ENCODE assay signal across 10 mouse cellular contexts in the genomic region with DNA sequence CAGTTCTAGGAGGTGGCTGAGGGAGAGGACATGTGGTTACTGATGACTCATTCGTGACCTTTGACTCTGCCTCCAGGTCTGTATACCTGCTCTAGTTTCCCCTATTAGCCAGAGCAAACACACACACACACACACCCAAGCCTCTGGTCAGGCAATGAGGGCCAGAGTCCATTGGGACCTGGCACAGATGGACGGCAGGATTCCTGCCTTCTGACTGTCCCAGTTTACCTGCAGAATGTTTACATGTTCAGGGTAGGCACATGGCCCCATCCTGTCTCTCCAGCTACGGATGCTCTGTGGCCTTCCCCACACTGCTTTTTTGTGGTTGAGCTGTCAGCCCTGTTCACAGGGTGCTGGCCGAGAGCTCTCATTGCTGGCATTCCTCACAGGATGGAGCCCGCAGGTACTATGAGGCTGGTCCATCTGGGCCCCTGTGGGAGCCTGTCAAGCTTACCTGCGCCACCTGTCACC. TPM values are rescaled to one million over a fixed set of nuclear protein-coding genes. Genes with fewer than 3 reads are reported as not detected.
DNase-seq lines count a peak whose midpoint lies in the region; ATAC-seq and TF ChIP-seq lines count a peak whose summit lies in the region.
"Had no signal": no experiment of that assay in that cellular context is flagged by ENCODE, and none has a peak within 500 bp of the region (broad histone marks: within the 10 kb centered on the region; RNA-seq: fewer than 3 reads in every experiment).

No protein-coding gene starts in this region.

- TF ChIP-seq EP300 in lung, postnatal 0 days (IDR thresholded peaks at IDR 0.05), result no peak

- no peaks in the 10 kb centered on the region for H3K9me3 ChIP-seq in stomach, embryonic 15.5 days
- no peaks in the 10 kb centered on the region for H3K9me3 ChIP-seq in lung, postnatal 0 days (ENCODE audit: low read length)

- H3K27ac ChIP-seq in stomach, embryonic 15.5 days, result peak overlapping the region; percentile 58
- H3K27ac ChIP-seq in lung, postnatal 0 days (ENCODE audit: low read length), result no peak overlapping the region

- WGBS in stomach, embryonic 15.5 days, result 41% methylated on average over 6 of the region's 6 CpGs
- 50% methylated on average over 6 of the region's 6 CpGs for WGBS in lung, postnatal 0 days

- H3K36me3 ChIP-seq in stomach, embryonic 15.5 days, result peaks cover 7% of the 10 kb centered on the region; the same call in 1 of the 2 replicates
- H3K36me3 ChIP-seq in lung, postnatal 0 days (ENCODE audit: insufficient read depth, low read length), result no peaks in the 10 kb centered on the region; the same call in 1 of the 2 replicates

- H3K4me3 ChIP-seq in stomach, embryonic 15.5 days (replicated peaks), result no peak overlapping the region
- H3K4me3 ChIP-seq in lung, postnatal 0 days (ENCODE audit: low read depth, low read length), result no peak overlapping the region

- TF ChIP-seq CTCF in lung, postnatal 0 days (IDR thresholded peaks at IDR 0.05), result no peak

- H3K9ac ChIP-seq in stomach, embryonic 15.5 days, result no peak overlapping the region
- no peak overlapping the region for H3K9ac ChIP-seq in lung, postnatal 0 days (replicated peaks; ENCODE audit: low read depth)

- H3K4me1 ChIP-seq in stomach, embryonic 15.5 days, result peaks cover 29% of the 10 kb centered on the region
- H3K4me1 ChIP-seq in lung, postnatal 0 days (ENCODE audit: insufficient read depth, low read depth, low read length), result peaks cover 21% of the 10 kb centered on the region; the same call in 1 of the 2 replicates

- peak; percentile 17 for DNase-seq in thymus, postnatal 0 days (ENCODE audit: low spot score)
- DNase-seq in thymus, postnatal 10 days (ENCODE audit: low spot score in 2 of 2), result no peak
- peak; percentile 93 to 97 for DNase-seq in cerebellum, adult 18-20 months
- peak; percentile 62 to 83 for DNase-seq in kidney, postnatal 25 days
- no peak for DNase-seq in left cerebral cortex, postnatal 4 days
- no peak for DNase-seq in layer of hippocampus, adult 18-20 months (ENCODE audit: low spot score in 2 of 2)
- DNase-seq in lung, postnatal 0 days (ENCODE audit: low spot score), result no peak

- peak; percentile 61 for ATAC-seq in stomach, embryonic 15.5 days (ENCODE audit: insufficient read depth, low FRiP score, low read depth)
- ATAC-seq in lung, postnatal 0 days, result no peak
- ATAC-seq: Patski had no signal

- H3K4me2 ChIP-seq in stomach, embryonic 15.5 days, result no peak overlapping the region
- no peak overlapping the region for H3K4me2 ChIP-seq in lung, postnatal 0 days (replicated peaks; ENCODE audit: low read depth, low read length)

- intact Hi-C loops in left cerebral cortex, postnatal 4 days (cut with DNase I), result no loop called here

- no peaks in the 10 kb centered on the region for H3K27me3 ChIP-seq in stomach, embryonic 15.5 days (replicated peaks)
- H3K27me3 ChIP-seq in lung, postnatal 0 days (replicated peaks; ENCODE audit: insufficient read depth, low read length), result no peaks in the 10 kb centered on the region

RNA-seq across cellular contexts. Expression of gene Cbln3, which starts 2.0 kb away (rescaled TPM):
- 0.05 and 0.12 TPM in 2 replicates for polyA plus RNA-seq in thymus, postnatal 0 days (2015; fragmentation: Nextera tagmentation; extraction: Ambion mirVana)
- 0.42 and 0.46 TPM in 2 replicates for polyA plus RNA-seq in stomach, embryonic 15.5 days (2015; fragmentation: Nextera tagmentation; extraction: Ambion mirVana)
- total RNA-seq in left cerebral cortex, postnatal 4 days (2021), result under 1 TPM; 0.44 to 0.74 TPM
- total RNA-seq in layer of hippocampus, adult 18-20 months (2021), result under 1 TPM; 0.15 to 0.64 TPM
- 0.26 and 0.44 TPM in 2 replicates for polyA plus RNA-seq in lung, postnatal 0 days (2015; fragmentation: Nextera tagmentation; extraction: Ambion mirVana)
- total RNA-seq: megakaryocyte progenitor cell, adult 5-6 weeks had no signal

RNA-seq across cellular contexts. Expression of gene Khnyn, which starts 2.5 kb away (rescaled TPM):
- 8.5 and 9.8 TPM in 2 replicates for polyA plus RNA-seq in thymus, postnatal 0 days (2015; fragmentation: Nextera tagmentation; extraction: Ambion mirVana)
- polyA plus RNA-seq in stomach, embryonic 15.5 days (2015; fragmentation: Nextera tagmentation; extraction: Ambion mirVana), result 16.5 and 18.1 TPM in 2 replicates
- total RNA-seq in left cerebral cortex, postnatal 4 days (2021), result 10 to 100 TPM; 12.5 to 13.4 TPM
- total RNA-seq in layer of hippocampus, adult 18-20 months (2021), result 10 to 100 TPM; 11.4 to 12.2 TPM
- 10.1 and 11.7 TPM in 2 replicates for polyA plus RNA-seq in lung, postnatal 0 days (2015; fragmentation: Nextera tagmentation; extraction: Ambion mirVana)

RNA-seq across cellular contexts. Expression of gene Sdr39u1, which starts 17.9 kb away (rescaled TPM):
- polyA plus RNA-seq in thymus, postnatal 0 days (2015; fragmentation: Nextera tagmentation; extraction: Ambion mirVana), result 72.5 and 74.8 TPM in 2 replicates
- 56.0 and 65.7 TPM in 2 replicates for polyA plus RNA-seq in stomach, embryonic 15.5 days (2015; fragmentation: Nextera tagmentation; extraction: Ambion mirVana)
- total RNA-seq in left cerebral cortex, postnatal 4 days (2021), result 10 to 100 TPM; 63.1 to 75.9 TPM
- 10 to 100 TPM; 71.8 to 74.1 TPM for total RNA-seq in layer of hippocampus, adult 18-20 months (2021)
- polyA plus RNA-seq in lung, postnatal 0 days (2015; fragmentation: Nextera tagmentation; extraction: Ambion mirVana), result 43.0 and 46.3 TPM in 2 replicates

RNA-seq across cellular contexts. Expression of gene Nynrin, which starts 28.4 kb away (rescaled TPM):
- 1.7 and 2.4 TPM in 2 replicates for polyA plus RNA-seq in thymus, postnatal 0 days (2015; fragmentation: Nextera tagmentation; extraction: Ambion mirVana)
- polyA plus RNA-seq in stomach, embryonic 15.5 days (2015; fragmentation: Nextera tagmentation; extraction: Ambion mirVana), result 15.4 and 18.5 TPM in 2 replicates
- 10 to 100 TPM; 39.1 to 40.9 TPM for total RNA-seq in left cerebral cortex, postnatal 4 days (2021)
- total RNA-seq in layer of hippocampus, adult 18-20 months (2021), result 1 to 10 TPM; 7.0 to 8.0 TPM
- 4.2 and 4.7 TPM in 2 replicates for polyA plus RNA-seq in lung, postnatal 0 days (2015; fragmentation: Nextera tagmentation; extraction: Ambion mirVana)
- polyA plus RNA-seq: Patski had no signal

RNA-seq across cellular contexts. Expression of gene Nfatc4, which starts 59.3 kb away (rescaled TPM):
- polyA plus RNA-seq in thymus, postnatal 0 days (2015; fragmentation: Nextera tagmentation; extraction: Ambion mirVana), result 1.7 and 2.2 TPM in 2 replicates
- 35.5 and 40.9 TPM in 2 replicates for polyA plus RNA-seq in stomach, embryonic 15.5 days (2015; fragmentation: Nextera tagmentation; extraction: Ambion mirVana)
- 1 to 10 TPM; 8.2 TPM for total RNA-seq in left cerebral cortex, postnatal 4 days (2021)
- total RNA-seq in layer of hippocampus, adult 18-20 months (2021), result 1 to 10 TPM; 1.4 to 2.3 TPM
- 17.1 and 18.1 TPM in 2 replicates for polyA plus RNA-seq in lung, postnatal 0 days (2015; fragmentation: Nextera tagmentation; extraction: Ambion mirVana)
- total RNA-seq: megakaryocyte progenitor cell, adult 5-6 weeks had no signal

Comparison
In these comparisons a context has a peak if more than half of its experiments do, and no peak if none do; other contexts are left out.
1. DNase-seq: peak in thymus, postnatal 0 days (single experiment), cerebellum, adult 18-20 months (2 of 2) and kidney, postnatal 25 days (2 of 2); none in thymus, postnatal 10 days (0 of 2), left cerebral cortex, postnatal 4 days (single experiment), layer of hippocampus, adult 18-20 months (0 of 2) and lung, postnatal 0 days (single experiment).